32 mouse cellular contexts compared by ENCODE assay signal in genomic region chr10:33872672-33873398, GRCm38 (mm10). TPM values are rescaled to one million over a fixed set of nuclear protein-coding genes. Genes with fewer than 3 reads are reported as not detected.
"Had no signal": no experiment of that assay in that cellular context is flagged by ENCODE, and none has a peak within 500 bp of the region (broad histone marks: within the 10 kb centered on the region; RNA-seq: fewer than 3 reads in every experiment).

No protein-coding gene starts in this region.

- H3K36me3 ChIP-seq: intestine, embryonic 15.5 days; limb, embryonic 10.5 days; limb, embryonic 13.5 days; liver, embryonic 12.5 days; liver, embryonic 15.5 days; lung, embryonic 15.5 days; midbrain, embryonic 10.5 days; midbrain, embryonic 13.5 days; neural tube, embryonic 13.5 days had no signal

- DNase-seq: layer of hippocampus, adult 9-11 months; liver; lung, adult 18-20 months; lung, postnatal 10 days; lung, postnatal 36 days; retina, postnatal 1 day; thymus, adult 18-20 months; thymus, postnatal 14 days; thymus, postnatal 4 days had no signal

- H3K4me2 ChIP-seq: intestine, embryonic 15.5 days; limb, embryonic 13.5 days; liver, embryonic 12.5 days; liver, embryonic 15.5 days; lung, embryonic 15.5 days; midbrain, embryonic 13.5 days; neural tube, embryonic 13.5 days had no signal

- H3K27me3 ChIP-seq: intestine, embryonic 15.5 days; limb, embryonic 13.5 days; liver, embryonic 12.5 days; liver, embryonic 15.5 days; lung, embryonic 15.5 days; megakaryocyte, embryonic 14.5 days; midbrain, embryonic 13.5 days; neural tube, embryonic 13.5 days had no signal

- H3K9ac ChIP-seq: intestine, embryonic 15.5 days; limb, embryonic 13.5 days; liver, embryonic 12.5 days; liver, embryonic 15.5 days; lung, embryonic 15.5 days; midbrain, embryonic 13.5 days; neural tube, embryonic 13.5 days had no signal

- H3K9me3 ChIP-seq: intestine, embryonic 15.5 days; limb, embryonic 10.5 days; limb, embryonic 13.5 days; liver, embryonic 12.5 days; liver, embryonic 15.5 days; lung, embryonic 15.5 days; midbrain, embryonic 10.5 days; neural tube, embryonic 13.5 days had no signal

- ATAC-seq: intestine, embryonic 15.5 days; liver, embryonic 12.5 days; midbrain, embryonic 13.5 days; midbrain, embryonic 16.5 days had no signal

- H3K27ac ChIP-seq: intestine, embryonic 15.5 days; layer of hippocampus, adult 2 months; limb, embryonic 10.5 days; limb, embryonic 13.5 days; liver, embryonic 12.5 days; liver, embryonic 15.5 days; lung, embryonic 15.5 days; midbrain, embryonic 10.5 days; midbrain, embryonic 13.5 days; neural tube, embryonic 13.5 days had no signal

- H3K4me3 ChIP-seq: intestine, embryonic 15.5 days; layer of hippocampus, adult 2 months; limb, embryonic 10.5 days; limb, embryonic 13.5 days; liver, embryonic 12.5 days; liver, embryonic 15.5 days; lung, embryonic 15.5 days; megakaryocyte, embryonic 14.5 days; midbrain, embryonic 10.5 days; midbrain, embryonic 13.5 days; myocyte; neural tube, embryonic 13.5 days had no signal

- H3K4me1 ChIP-seq: intestine, embryonic 15.5 days; limb, embryonic 10.5 days; limb, embryonic 13.5 days; liver, embryonic 12.5 days; liver, embryonic 15.5 days; lung, embryonic 15.5 days; megakaryocyte, embryonic 14.5 days; midbrain, embryonic 10.5 days; midbrain, embryonic 13.5 days; neural tube, embryonic 13.5 days had no signal

RNA-seq across cellular contexts. Expression of gene Sult3a1, which starts 15.3 kb away (rescaled TPM):
- total RNA-seq: layer of hippocampus, adult 2 months; layer of hippocampus, postnatal 25 days; left cerebral cortex, adult 18-20 months; left cerebral cortex, postnatal 25 days; monocyte, adult 5-6 weeks; neutrophil, adult 5-6 weeks had no signal
- polyA plus RNA-seq: intestine, embryonic 15.5 days; large intestine, adult 2 months; limb, embryonic 10.5 days; limb, embryonic 13.5 days; liver, embryonic 12.5 days; liver, embryonic 15.5 days; lung, embryonic 15.5 days; midbrain, embryonic 10.5 days; midbrain, embryonic 13.5 days; midbrain, embryonic 16.5 days; myocyte; neural tube, embryonic 13.5 days; small intestine, adult 2 months; spleen, adult 2 months; stomach, embryonic 16.5 days; testis, adult 2 months had no signal

RNA-seq across cellular contexts. Expression of gene Rsph4a, which starts 32.1 kb away (rescaled TPM):
- total RNA-seq: monocyte, adult 5-6 weeks; neutrophil, adult 5-6 weeks had no signal
- polyA plus RNA-seq: intestine, embryonic 15.5 days; large intestine, adult 2 months; limb, embryonic 10.5 days; limb, embryonic 13.5 days; liver, embryonic 12.5 days; liver, embryonic 15.5 days had no signal
